ENCODE assay signal across 25 mouse cellular contexts in the genomic region with DNA sequence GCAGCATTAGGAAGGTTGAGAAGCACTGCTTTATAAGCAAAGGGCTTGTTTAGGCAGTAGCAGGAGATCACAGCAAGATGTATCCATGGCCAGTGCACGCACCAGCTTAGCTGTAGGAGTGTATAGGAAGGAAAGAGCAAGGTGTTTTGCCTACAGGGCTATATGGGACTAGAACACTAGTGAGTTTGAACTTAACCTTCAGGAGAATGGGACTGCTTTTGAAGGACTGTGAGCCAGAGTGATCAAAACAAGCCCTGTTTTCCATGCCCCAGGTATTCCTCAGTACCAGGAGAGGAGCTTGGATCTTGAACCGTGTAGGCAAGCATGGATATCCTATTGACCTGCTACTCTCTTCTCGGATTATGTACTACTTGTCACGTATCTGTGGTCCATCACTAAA. TPM values are rescaled to one million over a fixed set of nuclear protein-coding genes. Genes with fewer than 3 reads are reported as not detected.
"Had no signal": no experiment of that assay in that cellular context is flagged by ENCODE, and none has a peak within 500 bp of the region (broad histone marks: within the 10 kb centered on the region; RNA-seq: fewer than 3 reads in every experiment).

No protein-coding gene starts in this region.

- DNase-seq: retina, postnatal 1 day; right cerebral cortex, adult 18-20 months; right cerebral cortex, postnatal 14 days; right cerebral cortex, postnatal 25 days; right cerebral cortex, postnatal 4 days; spleen, adult 18-20 months; thymus, adult 18-20 months; thymus, adult 2 months; thymus, postnatal 14 days; thymus, postnatal 25 days; thymus, postnatal 36 days; thymus, postnatal 4 days had no signal

- H3K27ac ChIP-seq: neural tube, embryonic 12.5 days; neural tube, embryonic 13.5 days; neural tube, embryonic 15.5 days; stomach, embryonic 15.5 days had no signal

- H3K9me3 ChIP-seq: neural tube, embryonic 12.5 days; neural tube, embryonic 13.5 days; neural tube, embryonic 15.5 days; stomach, embryonic 15.5 days had no signal

- H3K4me3 ChIP-seq: neural tube, embryonic 12.5 days; neural tube, embryonic 13.5 days; neural tube, embryonic 15.5 days; stomach, embryonic 15.5 days had no signal

- H3K4me2 ChIP-seq: neural tube, embryonic 12.5 days; neural tube, embryonic 13.5 days; neural tube, embryonic 15.5 days; stomach, embryonic 15.5 days had no signal

- H3K27me3 ChIP-seq: neural tube, embryonic 12.5 days; neural tube, embryonic 13.5 days; neural tube, embryonic 15.5 days; stomach, embryonic 15.5 days had no signal

- H3K4me1 ChIP-seq: neural tube, embryonic 12.5 days; neural tube, embryonic 15.5 days; stomach, embryonic 15.5 days had no signal

- H3K9ac ChIP-seq: neural tube, embryonic 12.5 days; neural tube, embryonic 13.5 days; neural tube, embryonic 15.5 days; stomach, embryonic 15.5 days had no signal

- H3K36me3 ChIP-seq: neural tube, embryonic 12.5 days; neural tube, embryonic 13.5 days; neural tube, embryonic 15.5 days; stomach, embryonic 15.5 days had no signal

RNA-seq across cellular contexts. Expression of a gene that starts 33.1 kb away (rescaled TPM):
- total RNA-seq: neutrophil, adult 5-6 weeks had no signal
- polyA plus RNA-seq: neural tube, embryonic 12.5 days; neural tube, embryonic 13.5 days; neural tube, embryonic 14.5 days; neural tube, embryonic 15.5 days; small intestine, adult 2 months; spleen, adult 2 months; stomach, embryonic 14.5 days; stomach, embryonic 15.5 days; stomach, embryonic 16.5 days; testis, adult 2 months; thymus, adult 2 months; thymus, postnatal 0 days; urinary bladder, adult 2 months had no signal
